Mouse (Mus musculus): ENCODE results near the gene Scgn.

Scgn gene

GRCm38 (mm10) chr13:23990928-23991327 lies at the start of gene Scgn:
Gene Scgn (minus strand): TSS chr13:23991214.
- peak; percentile 47 for DNase-seq

- no peak for DNase-seq
Observed at GRCm38 (mm10) chr13:24040221-24040620, 49.2 kb upstream of the Scgn start.

- DNase-seq: peak; percentile 84
Observed at GRCm38 (mm10) chr13:24037502-24037901, 46.5 kb upstream of the Scgn start.

- DNase-seq: no peak
Observed at GRCm38 (mm10) chr13:24036150-24036549, 45.1 kb upstream of the Scgn start.

- DNase-seq: peak; percentile 22
Observed at GRCm38 (mm10) chr13:24027191-24028170, 36.5 kb upstream of the Scgn start.

GRCm38 (mm10) chr13:24018515-24018914 lies 27.5 kb upstream of the Scgn start:
- no peak for DNase-seq

GRCm38 (mm10) chr13:24005528-24005927 lies 14.5 kb upstream of the Scgn start:
- no peak for DNase-seq

- DNase-seq: no peak
Observed at GRCm38 (mm10) chr13:24001797-24002196, 10.8 kb upstream of the Scgn start.

GRCm38 (mm10) chr13:24001081-24001480 lies 10.1 kb upstream of the Scgn start:
- DNase-seq: no peak

GRCm38 (mm10) chr13:23998826-23999225 lies 7.8 kb upstream of the Scgn start:
- DNase-seq: no peak

GRCm38 (mm10) chr13:23994756-23995155 lies 3.7 kb upstream of the Scgn start:
- no peak for DNase-seq

- DNase-seq: no peak
Observed at GRCm38 (mm10) chr13:23994024-23994423, 3.0 kb upstream of the Scgn start.

- no peak for DNase-seq
Observed at GRCm38 (mm10) chr13:23990451-23990850, 563 bp downstream of the Scgn start.

GRCm38 (mm10) chr13:23985130-23985529 lies 5.9 kb downstream of the Scgn start:
- DNase-seq: no peak

GRCm38 (mm10) chr13:23972271-23972670 lies 18.7 kb downstream of the Scgn start:
- no peak for DNase-seq

GRCm38 (mm10) chr13:23971870-23972269 lies 19.1 kb downstream of the Scgn start:
- no peak for DNase-seq

GRCm38 (mm10) chr13:23964909-23965308 lies 26.1 kb downstream of the Scgn start:
- DNase-seq: no peak

- DNase-seq: no peak
Observed at GRCm38 (mm10) chr13:23959776-23960175, 31.2 kb downstream of the Scgn start.

- peak; percentile 52 for DNase-seq
Observed at GRCm38 (mm10) chr13:23950928-23951327, 40.1 kb downstream of the Scgn start.

- no peak for DNase-seq
Observed at GRCm38 (mm10) chr13:23949484-23950246, 41.3 kb downstream of the Scgn start.

- DNase-seq: no peak
Observed at GRCm38 (mm10) chr13:23946254-23946653, 44.8 kb downstream of the Scgn start.

- peak; percentile 11 for DNase-seq
Observed at GRCm38 (mm10) chr13:23942861-23943260, 48.2 kb downstream of the Scgn start.

GRCm38 (mm10) chr13:23940291-23940690 lies 50.7 kb downstream of the Scgn start:
- DNase-seq: peak; percentile 38

GRCm38 (mm10) chr13:23938699-23939098 lies 52.3 kb downstream of the Scgn start:
- DNase-seq: no peak

All from lung, postnatal 36 days (tissue).